Mouse (Mus musculus) heart, adult 9 months (tissue): ENCODE measurements around the gene Ndel1.
"Not testable (repeated sequence)": the region's sequence is repeated elsewhere in the genome, so short reads cannot be mapped to it uniquely, and the experiment has no call there.

ENCODE experiments used
- DNase-seq, 2 experiments: peaks; one replicate each; pipeline ENCODE4 v3.0.0; 2022; ENCODE audit warnings: low spot score in 2 of 2

Gene Ndel1

GRCm38 (mm10) chr11:68851644-68852485 is 19.8 kb downstream of the Ndel1 start:
- DNase-seq = no peak

DNA sequence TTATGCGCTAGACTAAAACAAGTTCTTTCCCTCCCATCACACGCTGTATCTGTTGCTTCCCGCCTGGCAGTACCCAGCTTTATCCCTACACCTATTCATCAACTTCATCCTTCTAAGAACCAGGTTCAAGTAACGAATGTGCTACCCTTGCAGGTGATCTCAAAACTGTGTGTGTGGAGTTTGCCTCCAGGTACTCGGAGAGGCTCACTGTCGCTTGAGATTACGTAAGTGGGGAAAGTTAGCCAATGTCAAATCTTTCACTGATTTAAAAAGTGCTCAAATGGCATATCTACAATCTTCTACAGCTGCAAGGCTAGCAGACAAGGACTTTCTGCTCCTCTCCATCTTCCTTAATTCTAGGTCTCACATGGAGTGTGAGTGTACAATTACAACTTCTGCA is 20.8 kb downstream of the Ndel1 start:
- no peak for DNase-seq

DNA sequence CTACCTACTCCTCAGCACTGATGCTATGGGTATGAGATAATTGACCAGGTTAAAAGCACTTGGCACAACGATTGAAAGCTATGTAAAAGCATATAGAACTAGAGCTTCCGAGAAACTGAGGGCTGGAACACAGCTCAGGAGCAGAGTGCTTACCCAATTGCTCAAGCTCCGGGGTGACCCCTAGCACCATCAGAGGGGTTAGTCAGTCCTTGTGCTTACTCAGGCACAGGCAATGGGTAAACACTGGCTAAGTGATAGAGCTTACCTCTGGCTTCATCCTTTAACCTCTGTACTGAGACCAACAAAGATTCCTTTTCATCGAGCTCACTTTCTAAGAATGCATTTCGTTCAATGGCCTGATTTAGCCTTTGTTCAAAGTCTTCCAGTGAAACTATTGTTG is 32.1 kb downstream of the Ndel1 start:
- no peak for DNase-seq

DNA sequence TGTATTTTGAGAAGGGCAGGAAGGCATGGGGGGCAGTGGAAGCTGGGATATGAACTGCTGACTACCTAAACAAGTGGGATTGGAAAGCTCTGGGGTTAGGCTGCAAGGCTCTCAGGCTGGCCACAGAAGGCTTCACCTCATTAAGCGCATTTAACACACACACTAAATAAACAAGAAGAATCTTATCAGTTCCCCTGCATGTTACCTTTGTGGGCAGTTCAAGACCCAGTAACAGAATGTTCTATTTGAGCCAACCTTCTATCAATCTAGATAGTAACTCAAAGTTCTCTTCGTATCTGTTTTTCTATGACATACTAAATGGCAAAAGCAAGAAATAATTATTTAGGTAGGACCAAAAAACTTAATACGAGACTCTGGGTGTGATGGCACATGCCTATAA is 36.6 kb downstream of the Ndel1 start:
- DNase-seq = no peak

GRCm38 (mm10) chr11:68833593-68833992 is 38.1 kb downstream of the Ndel1 start:
- no peak for DNase-seq

DNA sequence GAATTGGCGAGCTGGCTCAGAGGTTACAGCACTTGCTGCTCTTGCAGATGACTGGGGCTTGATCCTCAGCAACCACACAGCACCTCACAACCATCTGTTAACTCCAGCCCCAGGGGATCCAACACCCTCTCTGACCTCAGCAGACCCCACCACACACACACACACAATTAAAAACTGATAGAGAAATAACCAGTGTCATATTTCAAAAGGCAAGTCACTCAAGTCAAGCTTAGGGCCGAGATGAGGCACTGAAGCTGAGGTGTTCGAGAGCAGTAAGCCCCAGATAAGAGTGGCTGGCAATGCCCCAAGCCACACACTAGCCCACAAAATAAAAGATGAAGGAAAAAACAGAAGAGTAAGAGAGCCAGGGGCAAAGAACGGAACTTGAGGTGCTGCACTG is 38.9 kb downstream of the Ndel1 start:
- no peak for DNase-seq

DNA sequence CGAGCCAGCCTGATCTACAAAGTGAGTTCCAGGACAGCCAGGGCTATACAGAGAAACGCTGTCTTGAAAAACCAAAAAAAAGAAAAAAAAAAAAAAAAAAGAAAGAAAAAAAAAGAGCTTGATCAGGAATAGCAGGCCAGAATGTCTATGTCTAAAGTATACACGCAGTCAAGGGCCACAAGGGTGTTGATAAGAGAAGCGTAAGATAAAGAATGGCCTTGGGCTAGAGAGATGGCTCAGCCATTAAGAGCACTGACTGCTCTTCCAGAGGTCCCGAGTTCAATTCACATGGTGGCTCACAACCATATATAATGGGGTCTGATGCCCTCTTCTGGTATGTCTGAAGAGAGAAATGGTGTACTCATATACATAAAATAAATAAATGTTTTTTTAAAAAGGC is 40.1 kb downstream of the Ndel1 start:
- not testable (repeated sequence) for DNase-seq

- no peak for DNase-seq
Measured at GRCm38 (mm10) chr11:68826735-68827134, 44.9 kb downstream of the Ndel1 start.

- no peak for DNase-seq
Measured at GRCm38 (mm10) chr11:68822326-68822725, 49.3 kb downstream of the Ndel1 start.

DNA sequence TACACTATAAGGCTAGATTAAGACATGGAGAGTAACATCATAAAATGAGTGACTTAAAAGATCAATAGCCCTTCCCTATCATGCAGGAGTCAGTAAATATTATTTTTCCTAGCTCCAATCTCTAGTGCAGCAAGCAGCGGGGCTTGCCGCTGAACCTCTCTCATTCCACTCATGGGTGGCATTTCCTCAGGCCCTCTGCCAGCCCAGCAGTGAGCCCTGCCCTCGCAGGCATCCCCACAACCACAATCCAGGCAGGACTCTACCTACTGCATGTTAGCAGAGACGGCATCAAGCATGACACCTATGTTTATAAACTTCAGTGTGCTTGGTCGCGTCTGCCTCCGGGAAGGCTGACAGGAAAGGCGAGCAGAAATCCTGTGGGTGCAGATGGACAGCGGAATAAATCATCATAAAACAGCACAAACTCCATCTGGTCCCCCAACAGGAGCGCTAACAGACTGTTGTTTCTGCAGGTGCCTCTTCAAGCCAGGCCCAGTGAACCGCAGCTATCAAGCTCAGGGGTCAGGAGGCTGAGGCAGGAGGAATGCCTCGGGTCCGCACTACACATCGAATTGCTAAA is 52.3 kb downstream of the Ndel1 start:
- DNase-seq = no peak

DNA sequence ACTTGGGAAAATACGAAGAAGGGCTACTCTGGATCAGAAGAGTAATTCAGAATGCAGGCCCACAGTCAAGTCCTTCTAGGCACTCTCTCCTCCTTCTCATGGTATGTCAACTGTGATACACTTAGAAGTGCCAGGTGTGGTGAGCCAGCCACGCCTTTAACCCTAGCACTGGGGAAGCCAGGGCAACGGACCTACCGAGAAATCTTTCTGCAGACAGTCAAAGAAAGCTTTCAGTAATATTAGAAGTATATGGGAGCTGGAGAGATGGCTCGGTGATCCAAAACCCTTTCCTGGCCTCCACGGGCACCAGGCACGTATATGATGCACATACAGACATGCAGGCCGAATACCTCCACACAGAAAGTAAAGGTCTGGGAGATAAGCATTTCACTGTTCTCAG is 53.2 kb downstream of the Ndel1 start:
- no peak for DNase-seq

DNA sequence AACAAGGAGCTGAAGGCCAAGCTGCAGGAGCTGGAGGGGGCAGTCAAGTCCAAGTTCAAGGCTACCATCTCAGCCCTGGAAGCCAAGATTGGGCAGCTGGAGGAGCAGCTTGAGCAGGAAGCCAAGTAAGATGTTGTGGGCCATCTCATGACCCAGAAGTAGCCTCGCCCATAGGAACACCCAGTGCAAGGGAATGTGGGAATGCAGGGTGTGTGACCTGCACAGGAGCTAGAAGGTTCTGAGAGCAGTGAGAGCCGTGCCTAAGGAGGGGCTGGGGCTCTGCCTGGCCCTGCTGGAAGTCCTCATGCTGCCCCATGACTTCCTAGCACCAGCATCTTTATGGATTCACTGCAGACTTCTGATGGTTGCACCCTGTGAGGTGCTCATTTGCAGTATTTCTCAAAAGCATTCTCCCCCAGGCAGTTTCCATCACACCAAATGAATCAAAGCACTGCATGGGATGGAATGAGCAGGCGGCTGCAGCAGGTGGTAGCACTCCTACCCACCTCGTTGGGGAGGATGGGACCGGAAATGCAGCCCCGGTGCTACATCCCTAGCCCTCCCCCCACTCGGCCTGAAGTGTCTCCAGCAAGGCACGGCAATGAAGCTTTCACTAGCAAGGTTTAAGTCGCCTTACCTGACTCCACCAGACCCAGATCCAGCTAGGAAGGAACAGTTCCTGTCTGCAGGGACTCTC is 59.6 kb downstream of the Ndel1 start:
- no peak for DNase-seq

DNA sequence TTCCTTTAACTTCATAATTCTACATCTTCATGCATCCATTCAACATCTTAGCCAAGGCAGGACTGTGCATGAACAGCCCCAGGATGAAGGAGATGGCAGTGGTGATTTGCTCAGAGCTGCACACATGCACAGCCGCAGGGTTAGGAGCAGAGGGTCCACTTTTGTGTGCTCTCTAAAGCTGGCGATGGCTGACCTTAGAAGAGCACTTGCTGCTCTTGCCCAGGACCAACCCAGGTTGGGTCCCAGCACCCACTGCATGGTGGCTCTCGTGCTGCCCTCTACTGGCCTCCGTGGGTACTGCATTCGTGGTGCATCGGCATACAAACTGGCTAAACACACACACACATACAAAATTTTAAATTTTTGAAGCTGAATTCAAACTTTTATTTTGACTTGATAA is 63.9 kb downstream of the Ndel1 start:
- peak in 1 of 2 experiments; percentile 46 for DNase-seq

DNA sequence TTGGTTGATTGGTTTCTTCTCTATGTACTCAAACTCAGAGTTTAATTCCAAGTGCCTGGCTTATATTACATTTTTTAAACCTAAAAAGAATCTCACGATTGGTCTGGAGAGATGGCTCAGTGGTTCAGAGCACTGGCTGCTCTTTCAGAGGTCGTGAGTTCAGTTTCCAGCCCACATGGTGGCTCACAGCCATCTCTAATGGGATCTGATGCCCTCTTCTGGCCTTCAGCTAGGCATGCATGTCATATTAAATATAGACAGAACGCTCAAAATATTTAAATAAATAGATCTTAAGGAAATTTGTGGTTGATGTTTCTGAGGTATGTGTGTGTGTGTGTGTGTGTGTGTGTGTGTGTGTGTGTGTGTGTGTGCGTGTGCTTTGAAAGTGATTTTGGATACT is 66.5 kb downstream of the Ndel1 start:
- no peak for DNase-seq

DNA sequence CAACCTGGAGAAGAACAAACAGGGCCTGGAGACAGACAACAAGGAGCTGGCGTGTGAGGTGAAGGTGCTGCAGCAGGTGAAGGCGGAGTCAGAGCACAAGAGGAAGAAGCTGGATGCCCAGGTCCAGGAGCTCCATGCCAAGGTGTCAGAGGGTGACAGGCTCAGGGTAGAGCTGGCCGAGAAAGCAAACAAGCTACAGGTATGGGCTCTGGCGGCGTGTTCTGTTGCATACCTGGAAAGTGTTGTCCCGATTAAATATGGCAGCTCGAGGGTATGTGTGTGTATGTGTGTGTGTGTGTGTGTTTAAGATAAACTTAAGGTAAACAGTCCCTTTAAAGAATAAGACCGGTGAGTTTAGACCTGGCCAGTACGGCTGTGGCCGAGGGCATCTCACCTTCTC is 73.4 kb downstream of the Ndel1 start:
- no peak for DNase-seq

DNA sequence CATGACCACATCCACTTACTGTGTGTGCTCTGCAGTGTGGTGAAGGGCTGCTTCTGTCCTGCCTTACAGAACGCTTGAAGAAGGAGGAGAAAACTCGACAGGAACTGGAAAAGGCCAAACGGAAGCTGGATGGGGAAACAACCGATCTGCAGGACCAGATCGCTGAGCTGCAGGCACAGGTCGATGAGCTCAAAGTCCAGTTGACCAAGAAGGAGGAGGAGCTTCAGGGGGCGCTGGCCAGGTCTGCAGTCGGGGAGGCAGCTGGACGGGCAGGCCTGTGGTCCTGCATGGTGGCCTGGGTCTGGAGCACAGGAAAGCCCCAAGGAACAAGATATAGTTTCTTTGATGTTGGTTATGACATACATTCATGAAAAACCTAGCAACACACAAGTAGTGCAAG is 79.9 kb downstream of the Ndel1 start:
- DNase-seq = no peak

DNA sequence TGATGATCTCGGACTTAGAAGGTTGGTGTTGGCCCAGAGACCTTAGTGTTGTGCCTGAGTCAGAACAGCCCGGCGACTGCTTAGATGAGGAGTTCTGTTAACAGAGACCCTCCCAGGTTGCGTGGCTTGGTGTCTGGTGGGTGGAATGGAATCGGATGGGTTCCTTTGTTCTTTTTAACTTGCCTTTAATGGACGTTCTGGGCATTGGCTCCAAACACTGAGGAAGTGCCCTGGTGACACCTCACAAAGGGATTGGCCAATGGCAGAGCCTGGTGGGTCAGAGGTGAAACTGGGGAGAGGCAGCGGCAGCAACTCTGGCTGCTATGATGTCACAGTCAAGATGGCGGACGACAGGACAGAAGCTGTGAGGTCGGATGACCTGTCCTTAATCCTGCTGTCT is 80.9 kb downstream of the Ndel1 start:
- no peak for DNase-seq

GRCm38 (mm10) chr11:68787222-68787621 is 84.4 kb downstream of the Ndel1 start:
- DNase-seq = no peak

- DNase-seq = no peak
Measured at GRCm38 (mm10) chr11:68785813-68786212, 85.8 kb downstream of the Ndel1 start.

- DNase-seq = no peak
Measured at GRCm38 (mm10) chr11:68782336-68782735, 89.3 kb downstream of the Ndel1 start.

- DNase-seq = peak; percentile 31 to 44
Measured at GRCm38 (mm10) chr11:68780466-68781114, 91.1 kb downstream of the Ndel1 start.

- no peak for DNase-seq
Measured at GRCm38 (mm10) chr11:68779735-68780465, 91.8 kb downstream of the Ndel1 start.
